Mouse (Mus musculus): ENCODE results near the gene Atad1.
"Not testable (repeated sequence)": the region's sequence is repeated elsewhere in the genome, so short reads cannot be mapped to it uniquely, and the experiment has no call there.

DNA sequence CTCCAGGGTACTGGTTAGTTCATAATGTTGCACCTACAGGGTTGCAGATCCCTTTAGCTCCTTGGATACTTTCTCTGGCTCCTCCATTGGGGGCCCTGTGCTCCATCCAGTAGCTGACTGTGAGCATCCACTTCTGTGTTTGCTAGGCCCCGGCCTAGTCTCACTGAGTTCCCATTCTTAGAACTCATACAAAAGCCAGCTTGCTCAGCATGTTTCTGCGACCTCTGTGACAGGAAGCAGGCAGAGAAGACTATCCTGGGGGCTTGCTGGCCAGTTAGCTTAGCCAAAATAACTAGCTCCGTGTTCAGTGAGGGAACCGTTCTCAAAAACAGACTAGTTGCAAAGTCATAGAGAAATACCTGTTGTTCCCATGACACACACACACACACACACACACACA, 47.8 kb upstream of the Atad1 start:
- not testable (repeated sequence) for TF ChIP-seq GATA1, TAL1 (IDR thresholded peaks at IDR 0.05; ENCODE audit: low read length)
